Mouse (Mus musculus) heart, embryonic 16.5 days (tissue): ENCODE data around the gene Snai1. TPM values are rescaled to one million over a fixed set of nuclear protein-coding genes. Genes with fewer than 3 reads are reported as not detected.
A peak's percentile ranks its signal among the peaks of the same experiment; 100 is the strongest.

ENCODE experiments used
- ATAC-seq: fragments of 200-750 bp; cut with Nextera tagmentation; replicated peaks from 2 replicates; pipeline ENCODE4 v1.8.0; 2017; ENCODE audit warnings: moderate number of reproducible peaks; ENCODE audit not compliant: insufficient read depth, low FRiP score; ENCODE audit errors: extremely low read depth
- H3K27ac ChIP-seq: fragments of 300-500 bp; sonication (generic); 2 replicates; pipeline ENCODE4 v1.5.1; 2014; ENCODE audit warnings: mild to moderate bottlenecking, low read length, control low read depth, moderate library complexity
- H3K27me3 ChIP-seq: fragments of 300-500 bp; sonication (generic); 2 replicates; pipeline ENCODE4 v1.6.1; 2014; ENCODE audit warnings: low read length, mixed read lengths; ENCODE audit not compliant: control insufficient read depth, insufficient read depth
- H3K36me3 ChIP-seq: fragments of 300-500 bp; sonication (generic); 2 replicates; pipeline ENCODE4 v1.6.1; 2014; ENCODE audit not compliant: control insufficient read depth, insufficient read depth
- H3K4me1 ChIP-seq: fragments of 300-500 bp; sonication (generic); 2 replicates; pipeline ENCODE4 v1.6.1; 2014; ENCODE audit warnings: low read length, mixed read lengths; ENCODE audit not compliant: control insufficient read depth, insufficient read depth
- H3K4me2 ChIP-seq: fragments of 300-500 bp; sonication (generic); 2 replicates; pipeline ENCODE4 v1.6.1; 2014; ENCODE audit warnings: low read depth, mild to moderate bottlenecking, control low read depth, low read length
- H3K4me3 ChIP-seq: fragments of 300-500 bp; sonication (generic); 2 replicates; pipeline ENCODE4 v1.5.1; 2014; ENCODE audit warnings: mild to moderate bottlenecking, control low read depth, low read length
- H3K9ac ChIP-seq: fragments of 300-500 bp; sonication (generic); 2 replicates; pipeline ENCODE4 v1.6.1; 2014; ENCODE audit warnings: low read length, control low read depth
- H3K9me3 ChIP-seq: fragments of 300-500 bp; sonication (generic); replicated peaks from 2 replicates; pipeline ENCODE4 v1.6.1; 2016; ENCODE audit warnings: low read length; ENCODE audit not compliant: control insufficient read depth
- WGBS: fragments of 180-500 bp; shearing (Covaris S2); extraction: QIAGEN DNeasy Blood & Tissue Kit; methylation state at CpG from one replicate; pipeline ENCODE4 v1.1.7; 2014; 5-methylcytosine and 5-hydroxymethylcytosine counted together
- polyA plus RNA-seq: library from polyadenylated mRNA; unstranded; fragments of >200 nt; fragmentation: Nextera tagmentation; extraction: Ambion mirVana; gene quantifications from 2 replicates; pipeline ENCODE4 v1.2.1, GENCODE M21; 2015

The Snai1 gene
- polyA plus RNA-seq, 1 experiment from 2014 or later, result 12.5 TPM

DNA sequence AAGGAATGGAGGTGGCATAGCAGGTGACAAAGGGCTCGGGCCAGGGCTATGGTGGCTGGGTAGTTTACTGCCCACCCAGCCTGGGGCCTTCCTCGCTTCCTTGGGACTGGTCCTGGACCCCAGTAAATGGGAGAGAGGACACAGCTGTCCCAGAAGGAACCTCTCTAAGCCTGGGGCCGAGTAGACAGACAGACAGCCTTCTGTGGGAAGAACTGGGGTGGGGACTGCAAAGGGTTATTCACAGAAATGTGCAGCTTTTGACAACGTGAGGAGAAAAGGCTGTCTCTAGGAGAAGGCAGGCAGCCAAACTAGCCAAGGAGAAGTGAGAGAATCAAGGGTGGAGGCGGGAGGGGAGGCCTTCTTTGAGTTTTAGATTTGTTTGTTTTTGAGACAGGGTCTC, 6.5 kb downstream of the Snai1 start:
- Histone ChIP-seq H3K4me2 (no peak overlapping the region), H3K4me3 (no peak overlapping the region), H3K36me3 (no peaks in the 10 kb centered on the region), H3K9me3 (no peaks in the 10 kb centered on the region), H3K27ac (peak overlapping the region; percentile 93), H3K4me1 (peaks cover 36% of the 10 kb centered on the region), H3K27me3 (no peaks in the 10 kb centered on the region), H3K9ac (peak overlapping the region; percentile 27; the same call in 1 of the 2 replicates)
- ATAC-seq, result no peak
- 56% methylated on average over 5 of the region's 5 CpGs for WGBS

- WGBS, result 72% methylated on average over 18 of the region's 18 CpGs
- no peaks in the 10 kb centered on the region for H3K27me3 ChIP-seq
- H3K9me3 ChIP-seq, result no peaks in the 10 kb centered on the region
- no peaks in the 10 kb centered on the region for H3K36me3 ChIP-seq
- H3K4me1 ChIP-seq, result peaks cover 23% of the 10 kb centered on the region
- no peak overlapping the region for H3K4me2 ChIP-seq
- ATAC-seq, result no peak
- peak overlapping the region; percentile 49 for H3K27ac ChIP-seq
- no peak overlapping the region for H3K4me3 ChIP-seq
- no peak overlapping the region for H3K9ac ChIP-seq
Measured at GRCm38 (mm10) chr2:167546447-167547195, 8.6 kb downstream of the Snai1 start.

GRCm38 (mm10) chr2:167547444-167547843, 9.4 kb downstream of the Snai1 start:
- Histone ChIP-seq H3K9ac (no peak overlapping the region), H3K27ac (no peak overlapping the region), H3K36me3 (no peaks in the 10 kb centered on the region), H3K9me3 (no peaks in the 10 kb centered on the region), H3K27me3 (no peaks in the 10 kb centered on the region), H3K4me3 (no peak overlapping the region), H3K4me2 (no peak overlapping the region), H3K4me1 (peaks cover 21% of the 10 kb centered on the region)
- ATAC-seq, result no peak
- 90% methylated on average over 8 of the region's 8 CpGs for WGBS

DNA sequence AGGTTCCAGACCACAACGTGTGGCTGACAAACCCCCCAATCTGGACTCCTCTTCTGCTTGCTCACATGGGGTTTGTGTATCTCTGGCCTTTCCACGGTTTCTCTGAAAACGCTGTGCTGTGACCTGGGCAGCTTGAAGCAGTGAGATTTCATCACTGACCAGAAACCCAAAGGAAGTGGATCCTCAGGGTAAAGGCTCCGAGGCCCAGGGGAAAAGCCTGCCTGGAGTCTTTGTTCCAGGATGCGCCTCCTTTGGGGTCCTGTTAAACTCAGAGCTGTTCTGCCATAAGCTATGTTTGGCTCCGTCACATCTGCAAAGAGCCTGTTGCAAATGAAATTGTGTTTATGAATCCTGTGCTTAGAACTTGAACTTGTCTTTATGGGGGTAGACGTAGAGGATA, 11.0 kb downstream of the Snai1 start:
- no peak for ATAC-seq
- no peak overlapping the region for H3K4me3 ChIP-seq
- no peaks in the 10 kb centered on the region for H3K9me3 ChIP-seq
- H3K4me1 ChIP-seq, result peaks cover 22% of the 10 kb centered on the region
- no peaks in the 10 kb centered on the region for H3K27me3 ChIP-seq
- H3K36me3 ChIP-seq, result no peaks in the 10 kb centered on the region
- no peak overlapping the region for H3K4me2 ChIP-seq
- 68% methylated on average over 7 of the region's 7 CpGs for WGBS
- H3K9ac ChIP-seq, result no peak overlapping the region
- no peak overlapping the region for H3K27ac ChIP-seq

DNA sequence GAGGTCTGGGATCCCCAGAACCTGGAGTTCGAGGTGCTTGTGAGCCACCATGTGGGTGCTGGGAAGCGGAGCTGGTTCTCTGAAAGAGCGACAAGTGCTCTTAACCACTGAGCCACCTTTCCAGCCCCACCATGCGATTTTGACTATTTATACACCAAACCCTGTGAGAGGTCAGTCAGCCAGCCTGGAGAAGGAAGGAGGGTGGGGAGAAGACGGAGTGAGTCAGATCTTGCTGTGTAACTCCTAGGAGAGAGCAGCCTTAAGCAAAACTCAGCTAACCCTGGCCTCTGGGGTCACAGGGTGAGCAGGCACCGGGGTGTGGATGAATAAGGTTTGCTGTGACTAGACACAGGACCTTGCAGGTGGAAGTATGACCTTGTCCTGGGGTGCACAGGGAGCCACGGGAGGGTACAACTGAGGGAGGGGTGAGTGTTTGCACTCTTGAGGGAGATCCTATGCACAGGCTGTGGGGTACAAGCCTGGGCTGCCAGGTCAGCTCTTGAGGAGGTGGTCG, 12.4 kb downstream of the Snai1 start:
- H3K36me3 ChIP-seq, result no peaks in the 10 kb centered on the region
- no peak overlapping the region for H3K4me2 ChIP-seq
- no peak overlapping the region for H3K9ac ChIP-seq
- no peak overlapping the region for H3K27ac ChIP-seq
- H3K27me3 ChIP-seq, result no peaks in the 10 kb centered on the region
- peaks cover 15% of the 10 kb centered on the region for H3K4me1 ChIP-seq
- 65% methylated on average over 8 of the region's 8 CpGs for WGBS
- no peaks in the 10 kb centered on the region for H3K9me3 ChIP-seq
- H3K4me3 ChIP-seq, result no peak overlapping the region
- ATAC-seq, result no peak

- Histone ChIP-seq H3K27me3 (no peaks in the 10 kb centered on the region), H3K9me3 (no peaks in the 10 kb centered on the region), H3K9ac (peak overlapping the region; percentile 15; the same call in 1 of the 2 replicates), H3K27ac (no peak overlapping the region), H3K4me3 (no peak overlapping the region), H3K4me1 (peaks cover 15% of the 10 kb centered on the region), H3K36me3 (no peaks in the 10 kb centered on the region), H3K4me2 (no peak overlapping the region)
- ATAC-seq, result no peak
- 82% methylated on average over 8 of the region's 8 CpGs for WGBS
Measured at GRCm38 (mm10) chr2:167551342-167551920, 13.4 kb downstream of the Snai1 start.

DNA sequence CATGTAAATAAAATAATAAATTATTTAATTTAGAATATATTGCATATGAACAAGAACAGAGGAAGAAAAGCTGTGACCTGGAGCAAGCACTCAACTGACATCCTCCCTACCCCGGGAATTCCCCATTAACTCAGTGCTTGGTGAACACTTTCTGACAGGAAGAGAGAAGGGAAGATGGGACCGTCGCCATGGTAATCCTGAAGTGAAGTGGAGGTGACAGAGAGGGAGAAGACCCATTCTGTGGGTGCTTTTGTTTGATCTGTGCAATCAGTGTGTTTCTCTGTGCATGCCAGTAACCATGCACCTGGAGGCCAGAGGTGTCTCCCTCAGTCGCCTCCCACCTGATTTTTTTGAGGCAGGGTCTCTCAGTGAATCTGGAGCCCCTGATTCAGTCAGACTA, 14.3 kb downstream of the Snai1 start:
- Histone ChIP-seq H3K9me3 (peaks cover 2% of the 10 kb centered on the region), H3K4me1 (peaks cover 15% of the 10 kb centered on the region), H3K9ac (peak overlapping the region; percentile 41; the same call in 1 of the 2 replicates), H3K27me3 (no peaks in the 10 kb centered on the region), H3K4me3 (no peak overlapping the region), H3K4me2 (no peak overlapping the region), H3K27ac (peak overlapping the region; percentile 64), H3K36me3 (no peaks in the 10 kb centered on the region)
- ATAC-seq, result no peak
- WGBS, result 67% methylated on average over 4 of the region's 4 CpGs

GRCm38 (mm10) chr2:167552927-167553402, 15.0 kb downstream of the Snai1 start:
- peak overlapping the region; percentile 10; the same call in 1 of the 2 replicates for H3K4me2 ChIP-seq
- 19% methylated on average over 11 of the region's 11 CpGs for WGBS
- H3K27ac ChIP-seq, result peak overlapping the region; percentile 64
- no peak overlapping the region for H3K4me3 ChIP-seq
- H3K4me1 ChIP-seq, result peaks cover 15% of the 10 kb centered on the region
- H3K27me3 ChIP-seq, result no peaks in the 10 kb centered on the region
- no peaks in the 10 kb centered on the region for H3K36me3 ChIP-seq
- peak; percentile 87 for ATAC-seq
- H3K9ac ChIP-seq, result peak overlapping the region; percentile 41
- H3K9me3 ChIP-seq, result peaks cover 2% of the 10 kb centered on the region

DNA sequence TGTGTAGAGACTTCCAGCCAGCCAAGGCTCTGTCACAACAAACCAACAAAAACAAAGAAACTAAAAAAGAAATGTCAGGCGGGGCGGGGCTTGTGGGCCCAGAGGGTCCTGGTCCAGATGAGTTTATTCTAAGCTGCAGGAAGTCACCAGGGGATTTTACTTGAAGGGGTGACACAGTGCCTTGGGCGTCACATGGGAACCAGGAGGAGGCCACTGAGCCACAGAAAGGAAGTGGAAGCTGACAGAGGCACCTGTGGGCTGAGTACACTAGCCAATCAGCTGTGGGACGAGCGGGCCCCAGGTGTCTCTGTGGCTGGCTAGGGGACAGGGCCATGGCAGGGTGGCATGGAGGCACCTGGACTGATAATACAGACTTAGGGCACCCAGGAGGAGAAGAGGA, 17.8 kb downstream of the Snai1 start:
- Histone ChIP-seq H3K9ac (no peak overlapping the region), H3K4me1 (peaks cover 21% of the 10 kb centered on the region), H3K27me3 (peaks cover 5% of the 10 kb centered on the region), H3K4me2 (no peak overlapping the region), H3K36me3 (no peaks in the 10 kb centered on the region), H3K9me3 (peaks cover 2% of the 10 kb centered on the region), H3K27ac (no peak overlapping the region), H3K4me3 (no peak overlapping the region)
- no peak for ATAC-seq
- 79% methylated on average over 5 of the region's 5 CpGs for WGBS
